Mouse (Mus musculus): ENCODE data around the gene Ube2cbp. TPM values are rescaled to one million over a fixed set of nuclear protein-coding genes. Genes with fewer than 3 reads are reported as not detected.
A peak's percentile ranks its signal among the peaks of the same experiment; 100 is the strongest.

Ube2cbp gene
- polyA plus RNA-seq, 1 experiment from 2014 or later, result 8.9 TPM

GRCm38 (mm10) chr9:86286830-86287569 lies 177.8 kb downstream of the Ube2cbp start:
- WGBS, result 38% methylated on average over 2 of the region's 2 CpGs
- Histone ChIP-seq H3K4me1 (ENCODE audit: control insufficient read depth, insufficient read depth, low read length) (peaks cover 5% of the 10 kb centered on the region; the same call in 1 of the 2 replicates), H3K4me3 (ENCODE audit: low read depth, low read length) (no peak overlapping the region), H3K9ac (replicated peaks; ENCODE audit: low read depth, low read length) (no peak overlapping the region), H3K9me3 (ENCODE audit: control insufficient read depth, low read length) (no peaks in the 10 kb centered on the region), H3K4me2 (ENCODE audit: low read depth, low read length) (no peak overlapping the region), H3K27me3 (ENCODE audit: control insufficient read depth, insufficient read depth, low read length) (no peaks in the 10 kb centered on the region), H3K36me3 (ENCODE audit: control insufficient read depth, insufficient read depth, low read length) (no peaks in the 10 kb centered on the region), H3K27ac (ENCODE audit: low read depth, low read length) (no peak overlapping the region)
- ATAC-seq (ENCODE audit: low read depth), result peak; percentile 70; the same call in 1 of the 2 replicates

GRCm38 (mm10) chr9:86282555-86282954 lies 182.2 kb downstream of the Ube2cbp start:
- H3K36me3 ChIP-seq (ENCODE audit: control insufficient read depth, insufficient read depth, low read length), result no peaks in the 10 kb centered on the region
- ATAC-seq (ENCODE audit: low read depth), result no peak
- H3K9ac ChIP-seq (replicated peaks; ENCODE audit: low read depth, low read length), result no peak overlapping the region
- WGBS, result 71% methylated on average over 5 of the region's 5 CpGs
- H3K4me3 ChIP-seq (ENCODE audit: low read depth, low read length), result no peak overlapping the region
- no peaks in the 10 kb centered on the region for H3K27me3 ChIP-seq (ENCODE audit: control insufficient read depth, insufficient read depth, low read length)
- H3K9me3 ChIP-seq (ENCODE audit: control insufficient read depth, low read length), result no peaks in the 10 kb centered on the region
- H3K4me1 ChIP-seq (ENCODE audit: control insufficient read depth, insufficient read depth, low read length), result peaks cover 5% of the 10 kb centered on the region; the same call in 1 of the 2 replicates
- H3K4me2 ChIP-seq (ENCODE audit: low read depth, low read length), result no peak overlapping the region
- no peak overlapping the region for H3K27ac ChIP-seq (ENCODE audit: low read depth, low read length)

GRCm38 (mm10) chr9:86281147-86281467 lies 183.6 kb downstream of the Ube2cbp start:
- no peaks in the 10 kb centered on the region for H3K36me3 ChIP-seq (ENCODE audit: control insufficient read depth, insufficient read depth, low read length)

GRCm38 (mm10) chr9:86280461-86281146 lies 184.1 kb downstream of the Ube2cbp start:
- Histone ChIP-seq H3K9me3 (ENCODE audit: control insufficient read depth, low read length) (no peaks in the 10 kb centered on the region), H3K4me3 (ENCODE audit: low read depth, low read length) (no peak overlapping the region), H3K27ac (ENCODE audit: low read depth, low read length) (no peak overlapping the region), H3K4me2 (ENCODE audit: low read depth, low read length) (no peak overlapping the region), H3K36me3 (ENCODE audit: control insufficient read depth, insufficient read depth, low read length) (no peaks in the 10 kb centered on the region), H3K27me3 (ENCODE audit: control insufficient read depth, insufficient read depth, low read length) (no peaks in the 10 kb centered on the region), H3K4me1 (ENCODE audit: control insufficient read depth, insufficient read depth, low read length) (0 out of 2 replicates have a peak, but pooled peaks cover 2% of the 10 kb centered on the region), H3K9ac (replicated peaks; ENCODE audit: low read depth, low read length) (no peak overlapping the region)
- no peak for ATAC-seq (ENCODE audit: low read depth)
- 75% methylated on average over 10 of the region's 10 CpGs for WGBS

More at GRCm38 (mm10) chr9:86281147-86281467, 183.6 kb downstream of the Ube2cbp start:
- no peaks in the 10 kb centered on the region for H3K27me3 ChIP-seq (ENCODE audit: control insufficient read depth, insufficient read depth, low read length)
- H3K4me1 ChIP-seq (ENCODE audit: control insufficient read depth, insufficient read depth, low read length), result 0 out of 2 replicates have a peak, but pooled peaks cover 2% of the 10 kb centered on the region
- no peaks in the 10 kb centered on the region for H3K9me3 ChIP-seq (ENCODE audit: control insufficient read depth, low read length)
- no peak overlapping the region for H3K27ac ChIP-seq (ENCODE audit: low read depth, low read length)
- H3K4me3 ChIP-seq (ENCODE audit: low read depth, low read length), result no peak overlapping the region
- ATAC-seq (ENCODE audit: low read depth), result no peak
- H3K9ac ChIP-seq (replicated peaks; ENCODE audit: low read depth, low read length), result no peak overlapping the region
- H3K4me2 ChIP-seq (ENCODE audit: low read depth, low read length), result no peak overlapping the region
- 41% methylated on average over 4 of the region's 4 CpGs for WGBS

- 87% methylated on average over 5 of the region's 5 CpGs for WGBS
These were observed 195.2 kb downstream of the Ube2cbp start for GRCm38 (mm10) chr9:86269541-86269940.

GRCm38 (mm10) chr9:86266658-86267057 lies 198.1 kb downstream of the Ube2cbp start:
- Histone ChIP-seq H3K4me1 (ENCODE audit: control insufficient read depth, insufficient read depth, low read length) (no peaks in the 10 kb centered on the region), H3K9me3 (ENCODE audit: control insufficient read depth, low read length) (no peaks in the 10 kb centered on the region), H3K36me3 (ENCODE audit: control insufficient read depth, insufficient read depth, low read length) (no peaks in the 10 kb centered on the region), H3K4me3 (ENCODE audit: low read depth, low read length) (no peak overlapping the region), H3K4me2 (ENCODE audit: low read depth, low read length) (no peak overlapping the region), H3K9ac (replicated peaks; ENCODE audit: low read depth, low read length) (no peak overlapping the region), H3K27me3 (ENCODE audit: control insufficient read depth, insufficient read depth, low read length) (no peaks in the 10 kb centered on the region), H3K27ac (ENCODE audit: low read depth, low read length) (no peak overlapping the region)
- WGBS, result 17% methylated on average over 2 of the region's 2 CpGs
- ATAC-seq (ENCODE audit: low read depth), result no peak

More at GRCm38 (mm10) chr9:86269541-86269940, 195.2 kb downstream of the Ube2cbp start:
- H3K27me3 ChIP-seq (ENCODE audit: control insufficient read depth, insufficient read depth, low read length), result no peaks in the 10 kb centered on the region
- no peak overlapping the region for H3K9ac ChIP-seq (replicated peaks; ENCODE audit: low read depth, low read length)
- no peaks in the 10 kb centered on the region for H3K9me3 ChIP-seq (ENCODE audit: control insufficient read depth, low read length)
- H3K27ac ChIP-seq (ENCODE audit: low read depth, low read length), result no peak overlapping the region
- no peak overlapping the region for H3K4me3 ChIP-seq (ENCODE audit: low read depth, low read length)
- no peak overlapping the region for H3K4me2 ChIP-seq (ENCODE audit: low read depth, low read length)
- no peaks in the 10 kb centered on the region for H3K4me1 ChIP-seq (ENCODE audit: control insufficient read depth, insufficient read depth, low read length)
- no peaks in the 10 kb centered on the region for H3K36me3 ChIP-seq (ENCODE audit: control insufficient read depth, insufficient read depth, low read length)
- no peak for ATAC-seq (ENCODE audit: low read depth)

Other genes starting within 250 kb of the Ube2cbp start
- gene Dop1a, start 2.2 kb upstream of the Ube2cbp start, polyA plus RNA-seq (2014; fragmentation: Nextera tagmentation; extraction: Ambion mirVana), result 49.4 and 71.6 TPM in 2 replicates
- gene Pgm3, start 106.9 kb upstream of the Ube2cbp start, polyA plus RNA-seq (2014; fragmentation: Nextera tagmentation; extraction: Ambion mirVana), result 34.6 and 36.0 TPM in 2 replicates
- 27.1 and 37.9 TPM in 2 replicates for gene Rwdd2a, start 107.0 kb upstream of the Ube2cbp start, polyA plus RNA-seq (2014; fragmentation: Nextera tagmentation; extraction: Ambion mirVana)
- gene Me1, start 231.0 kb upstream of the Ube2cbp start, polyA plus RNA-seq (2014; fragmentation: Nextera tagmentation; extraction: Ambion mirVana), result 49.0 and 53.0 TPM in 2 replicates